In genomic region chr2:103608947-103609346, GRCm38 (mm10) we compare ENCODE assay signal across 23 mouse cellular contexts. TPM values are rescaled to one million over a fixed set of nuclear protein-coding genes. Genes with fewer than 3 reads are reported as not detected.
DNase-seq lines count a peak whose midpoint lies in the region; ATAC-seq lines count a peak whose summit lies in the region.
"Had no signal": no experiment of that assay in that cellular context is flagged by ENCODE, and none has a peak within 500 bp of the region (broad histone marks: within the 10 kb centered on the region; RNA-seq: fewer than 3 reads in every experiment).

No protein-coding gene starts in this region.

- no peaks in the 10 kb centered on the region for H3K9me3 ChIP-seq in lung, embryonic 15.5 days
- H3K9me3 ChIP-seq: G1E; liver, embryonic 15.5 days; midbrain, embryonic 15.5 days; neural tube, embryonic 12.5 days had no signal

- H3K4me2 ChIP-seq in lung, embryonic 15.5 days = no peak overlapping the region
- H3K4me2 ChIP-seq: heart, embryonic 11.5 days; liver, embryonic 15.5 days; midbrain, embryonic 15.5 days; neural tube, embryonic 12.5 days had no signal

- H3K27me3 ChIP-seq in lung, embryonic 15.5 days = no peaks in the 10 kb centered on the region
- H3K27me3 ChIP-seq: CH12.LX; liver, embryonic 15.5 days; midbrain, embryonic 15.5 days; neural tube, embryonic 12.5 days; Patski had no signal

- no peaks in the 10 kb centered on the region for H3K36me3 ChIP-seq in lung, embryonic 15.5 days
- H3K36me3 ChIP-seq: G1E; liver, embryonic 15.5 days; midbrain, embryonic 15.5 days; neural tube, embryonic 12.5 days had no signal

- H3K27ac ChIP-seq in lung, embryonic 15.5 days = peak overlapping the region; percentile 39; the same call in 1 of the 2 replicates
- H3K27ac ChIP-seq: liver, embryonic 15.5 days; macrophage; midbrain, embryonic 15.5 days; neural tube, embryonic 12.5 days had no signal

- H3K4me1 ChIP-seq in lung, embryonic 15.5 days = peaks cover 23% of the 10 kb centered on the region; the same call in 1 of the 2 replicates
- H3K4me1 ChIP-seq: neural tube, embryonic 12.5 days had no signal

- intact Hi-C loops in heart, postnatal 10 days (cut with DNase I) = no loop called here

- ATAC-seq in lung, embryonic 15.5 days (ENCODE audit: borderline replicate concordance, extremely low read depth, low FRiP score, low TSS enrichment) = no peak
- ATAC-seq: hindbrain, embryonic 16.5 days; intestine, postnatal 0 days; midbrain, embryonic 15.5 days; Patski had no signal

- peak; percentile 86 for DNase-seq in heart, adult 11 months
- no peak for DNase-seq in heart, postnatal 10 days
- peak; percentile 31 for DNase-seq in kidney, adult 11 months
- no peak for DNase-seq in kidney, postnatal 10 days
- no peak for DNase-seq in lung, adult 18-20 months
- peak; percentile 71 for DNase-seq in yolk sac, embryonic 10.5 days (ENCODE audit: low spot score)
- no peak for DNase-seq in liver
- DNase-seq: adrenal gland, adult 8-10 months; B cell, adult 2 months; retina, postnatal 1 day; right cerebral cortex, postnatal 25 days; spleen, adult 18-20 months had no signal

- no peak overlapping the region for H3K9ac ChIP-seq in lung, embryonic 15.5 days
- H3K9ac ChIP-seq: liver, embryonic 15.5 days; midbrain, embryonic 15.5 days; neural tube, embryonic 12.5 days had no signal

- whole genome bisulfite sequencing in lung, embryonic 15.5 days = 42% methylated on average over 1 of the region's 1 CpGs

- H3K4me3 ChIP-seq in lung, embryonic 15.5 days = no peak overlapping the region
- H3K4me3 ChIP-seq: liver, embryonic 15.5 days; midbrain, embryonic 15.5 days; neural tube, embryonic 12.5 days had no signal

RNA-seq across cellular contexts. Expression of gene Abtb2, which starts 42.8 kb away (rescaled TPM):
- 10 to 100 TPM; 21.1 to 27.6 TPM for total RNA-seq in heart, postnatal 10 days (2021)
- polyA plus RNA-seq in lung, embryonic 15.5 days (2015; fragmentation: Nextera tagmentation; extraction: Ambion mirVana) = 8.3 and 8.5 TPM in 2 replicates
- polyA plus RNA-seq: G1E had no signal

Comparison
In these comparisons a context has a peak if more than half of its experiments do, and no peak if none do; other contexts are left out.
1. DNase-seq: peak in heart, adult 11 months (single experiment), kidney, adult 11 months (single experiment) and yolk sac, embryonic 10.5 days (single experiment); none in heart, postnatal 10 days (0 of 2), kidney, postnatal 10 days (single experiment), lung, adult 18-20 months (0 of 2) and liver (single experiment).